Mouse (Mus musculus) kidney, postnatal 25 days (tissue): ENCODE data around the gene Cox6a2.
"Not testable (repeated sequence)": the region's sequence is repeated elsewhere in the genome, so short reads cannot be mapped to it uniquely, and the experiment has no call there.

Experiments used
- DNase-seq, 2 experiments: peaks; one replicate each; pipeline ENCODE4 v3.0.0; 2021; ENCODE audit warnings: mixed read lengths in 2 of 2

Gene Cox6a2

GRCm38 (mm10) chr7:128234796-128235195, 28.6 kb upstream of the Cox6a2 start:
- DNase-seq = no peak

- no peak for DNase-seq
Observed at GRCm38 (mm10) chr7:128231741-128232140, 25.6 kb upstream of the Cox6a2 start.

- DNase-seq = no peak
Observed at GRCm38 (mm10) chr7:128220936-128221335, 14.7 kb upstream of the Cox6a2 start.

GRCm38 (mm10) chr7:128219952-128220351, 13.8 kb upstream of the Cox6a2 start:
- no peak for DNase-seq

DNA sequence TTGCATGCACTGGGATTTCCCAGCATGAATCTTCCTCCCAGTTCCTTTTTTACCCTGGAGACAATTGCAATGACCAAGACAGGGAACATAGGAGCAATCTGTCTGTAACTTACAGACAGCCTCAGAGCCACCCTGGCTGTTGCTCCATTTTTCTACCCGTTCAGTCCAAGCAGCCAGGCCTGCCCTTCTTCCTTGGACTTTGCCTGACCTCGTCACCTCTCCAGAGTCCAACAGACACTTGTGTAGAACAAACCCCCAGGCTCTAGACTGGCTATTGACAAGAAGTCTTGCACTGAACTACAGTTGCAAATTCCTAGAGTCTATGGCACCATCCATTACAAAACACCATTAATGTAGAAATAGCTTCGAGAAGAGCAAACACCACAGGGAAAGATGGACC, 3.6 kb upstream of the Cox6a2 start:
- peak; percentile 53 to 75 for DNase-seq

- peak; percentile 54 to 68 for DNase-seq
Observed at GRCm38 (mm10) chr7:128208187-128208586, 2.0 kb upstream of the Cox6a2 start.

- DNase-seq = no peak
Observed at GRCm38 (mm10) chr7:128205695-128206094, 492 bp downstream of the Cox6a2 start.

DNA sequence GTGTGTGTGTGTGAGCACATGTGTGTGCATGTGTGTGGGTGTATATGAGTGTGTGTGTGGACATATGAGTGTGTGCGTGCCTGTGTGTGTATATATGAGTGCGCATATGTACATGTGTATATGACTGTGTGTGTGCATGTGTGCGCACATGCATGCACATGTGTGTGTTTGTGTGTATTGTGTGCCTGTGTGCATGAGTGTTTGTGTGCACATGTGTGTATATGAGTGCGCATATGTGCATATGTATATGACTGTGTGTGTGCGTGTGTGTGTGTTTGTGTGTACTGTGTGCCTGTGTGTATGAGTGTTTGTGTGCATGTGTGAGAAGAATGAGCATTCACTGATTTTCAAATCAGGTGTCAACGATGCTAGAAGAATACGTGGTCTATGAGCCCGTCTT, 2.0 kb downstream of the Cox6a2 start:
- no peak for DNase-seq

DNA sequence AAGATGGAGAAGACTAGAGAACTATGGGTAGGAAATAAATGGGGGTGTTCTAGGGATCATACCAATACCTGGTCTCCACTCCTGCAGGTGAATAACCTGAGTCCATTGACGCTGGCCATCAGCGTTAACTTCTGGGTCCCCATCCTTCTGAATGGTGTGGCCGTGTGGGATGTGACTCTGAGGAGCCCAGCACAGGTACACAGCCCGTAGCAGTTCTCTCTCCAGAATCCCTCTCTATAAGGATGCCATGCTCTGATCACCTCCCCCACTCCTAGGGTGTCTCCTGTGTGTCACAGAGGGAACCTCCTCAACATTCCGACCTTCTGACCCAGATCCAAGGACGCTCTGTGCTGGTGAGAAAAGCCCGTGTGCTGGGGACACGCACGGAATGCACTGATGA, 3.1 kb downstream of the Cox6a2 start:
- no peak for DNase-seq

DNA sequence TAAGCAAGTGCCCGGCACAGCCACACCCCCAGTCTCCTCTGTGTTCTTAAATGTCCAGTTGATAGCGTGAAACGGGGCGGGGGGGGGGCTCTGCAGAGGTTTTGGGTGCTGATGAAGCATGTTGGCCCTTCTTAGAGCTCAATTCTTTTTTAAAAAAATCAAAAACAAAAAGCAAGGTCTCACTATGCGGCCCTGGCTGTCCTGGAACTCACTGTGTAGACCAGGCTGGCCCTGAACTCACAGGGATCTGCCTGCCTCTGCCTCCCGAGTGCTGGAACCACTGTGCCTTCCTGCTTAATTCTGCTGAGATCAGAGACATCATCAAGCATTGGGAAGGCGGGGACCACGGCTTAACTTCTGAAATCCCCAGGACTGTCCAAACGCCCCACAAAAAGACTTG, 4.6 kb downstream of the Cox6a2 start:
- DNase-seq = no peak

GRCm38 (mm10) chr7:128181691-128182090, 24.5 kb downstream of the Cox6a2 start:
- no peak for DNase-seq

- DNase-seq = no peak
Observed at GRCm38 (mm10) chr7:128180546-128180945, 25.6 kb downstream of the Cox6a2 start.

DNA sequence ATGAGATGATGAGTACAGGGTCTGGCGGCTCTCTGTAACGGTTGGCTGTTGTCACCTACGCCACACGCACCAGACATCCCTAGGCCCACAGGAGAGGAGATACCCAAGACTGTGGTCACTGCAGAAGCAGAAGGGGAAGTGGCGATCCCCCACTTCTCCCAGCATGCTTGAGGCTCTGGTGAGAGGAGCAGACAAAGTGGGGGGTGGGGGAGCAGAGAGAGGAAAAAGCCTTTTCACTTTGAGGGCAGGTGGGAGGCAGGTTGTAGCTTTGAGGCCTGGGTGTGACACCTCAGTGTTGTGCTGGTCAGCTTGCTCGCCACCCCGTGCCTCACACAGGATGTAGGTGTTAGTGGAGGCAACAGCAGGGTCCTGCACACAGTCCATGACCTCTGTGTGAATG, 26.1 kb downstream of the Cox6a2 start:
- no peak for DNase-seq

- DNase-seq = no peak
Observed at GRCm38 (mm10) chr7:128178385-128178784, 27.8 kb downstream of the Cox6a2 start.

GRCm38 (mm10) chr7:128169996-128170395, 36.2 kb downstream of the Cox6a2 start:
- no peak for DNase-seq

DNA sequence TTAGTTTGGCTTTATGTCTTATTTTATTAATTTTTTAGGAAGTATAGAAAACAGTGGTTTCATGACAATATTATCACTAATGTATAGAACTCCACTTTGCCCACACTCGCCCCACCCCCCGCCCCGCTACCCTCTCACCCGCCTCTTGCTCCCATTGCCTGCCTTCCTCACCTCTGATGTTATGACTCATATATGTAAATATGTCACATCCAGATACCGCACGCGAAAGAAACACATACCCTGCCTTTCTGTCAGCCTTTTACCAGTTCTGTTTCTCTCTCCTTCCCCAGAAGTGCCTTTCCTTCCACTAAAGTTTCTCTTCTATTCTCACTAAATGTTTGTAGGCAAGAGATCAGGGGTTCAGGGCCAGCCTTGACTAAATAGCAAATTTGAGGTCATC, 39.8 kb downstream of the Cox6a2 start:
- no peak for DNase-seq

DNA sequence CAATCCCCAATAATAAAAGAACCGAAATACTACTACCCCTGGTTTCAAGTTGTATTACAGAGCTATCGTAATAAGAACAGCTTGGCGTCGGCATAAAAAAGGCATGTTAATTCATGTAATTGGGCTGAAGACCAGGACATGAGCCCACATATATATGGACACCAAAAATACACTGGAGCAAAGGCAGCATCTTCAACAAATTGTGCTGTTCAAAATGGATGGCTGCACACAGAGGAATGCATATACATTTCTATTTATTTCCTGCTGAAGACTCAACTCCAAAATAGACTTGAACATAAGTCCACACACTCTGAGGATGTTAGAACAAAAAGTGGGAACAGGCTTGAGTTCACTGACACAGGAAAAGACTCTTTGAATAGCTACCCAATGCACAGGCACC, 42.2 kb downstream of the Cox6a2 start:
- no peak for DNase-seq

DNA sequence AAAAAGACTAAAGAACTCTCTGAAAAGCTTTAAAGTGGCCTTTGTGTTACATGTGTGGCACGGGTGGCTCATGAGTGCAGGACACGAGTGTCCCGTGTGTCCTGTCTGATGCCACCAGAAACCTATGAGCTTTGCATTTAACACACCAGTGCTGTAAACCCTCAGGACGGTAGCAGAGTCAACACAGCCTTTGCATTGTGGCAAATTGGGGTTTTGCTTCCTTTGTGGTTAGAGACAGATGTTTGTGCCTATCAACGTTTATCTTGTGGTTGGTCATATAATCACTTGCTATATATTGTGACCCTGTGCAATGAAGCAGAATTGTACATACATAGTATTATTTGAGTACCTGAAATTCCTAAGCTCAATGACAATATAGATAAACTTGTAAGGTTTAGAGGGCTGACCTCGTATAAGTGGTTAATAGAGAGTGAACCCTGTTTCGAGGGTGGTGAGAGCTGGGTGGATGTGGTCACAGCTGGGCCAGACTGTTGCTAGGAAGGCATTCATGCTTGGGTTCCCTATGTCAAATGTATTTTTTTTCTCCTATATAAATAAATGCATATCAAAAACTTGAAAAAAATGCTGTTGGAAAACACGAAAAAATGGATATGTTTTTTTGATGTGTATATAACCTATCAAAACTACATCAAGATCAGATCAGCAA, 47.4 kb downstream of the Cox6a2 start:
- not testable (repeated sequence) for DNase-seq
